Mouse (Mus musculus) limb, embryonic 13.5 days (tissue): ENCODE data around the gene Sf3b6. TPM values are rescaled to one million over a fixed set of nuclear protein-coding genes. Genes with fewer than 3 reads are reported as not detected.

Source experiments
- ATAC-seq: fragments of 200-750 bp; cut with Nextera tagmentation; 2 replicates; pipeline ENCODE4 v1.8.0; 2017; ENCODE audit warnings: low read depth, moderate number of reproducible peaks, moderate TSS enrichment; ENCODE audit not compliant: low FRiP score
- H3K27ac ChIP-seq: fragments of 300-500 bp; sonication (generic); 2 replicates; pipeline ENCODE4 v1.5.1; 2015; ENCODE audit warnings: inconsistent platforms, mild to moderate bottlenecking, moderate library complexity
- H3K27me3 ChIP-seq: fragments of 300-500 bp; sonication (generic); 2 replicates; pipeline ENCODE4 v1.6.1; 2015; ENCODE audit warnings: mild to moderate bottlenecking, inconsistent platforms
- H3K36me3 ChIP-seq: fragments of 300-500 bp; sonication (generic); 2 replicates; pipeline ENCODE4 v1.6.1; 2015; ENCODE audit warnings: inconsistent platforms, mild to moderate bottlenecking, moderate library complexity
- H3K4me1 ChIP-seq: fragments of 300-500 bp; sonication (generic); 2 replicates; pipeline ENCODE4 v1.6.1; 2015; ENCODE audit warnings: inconsistent platforms
- H3K4me2 ChIP-seq: fragments of 300-500 bp; sonication (generic); replicated peaks from 2 replicates; pipeline ENCODE4 v1.6.1; 2015; ENCODE audit warnings: inconsistent platforms, mild to moderate bottlenecking, moderate library complexity
- H3K4me3 ChIP-seq: fragments of 300-500 bp; sonication (generic); 2 replicates; pipeline ENCODE4 v1.5.1; 2015; ENCODE audit warnings: moderate library complexity, mild to moderate bottlenecking, inconsistent platforms
- H3K9ac ChIP-seq: fragments of 300-500 bp; sonication (generic); 2 replicates; pipeline ENCODE4 v1.6.1; 2015; ENCODE audit warnings: mild to moderate bottlenecking, inconsistent platforms
- H3K9me3 ChIP-seq: fragments of 300-500 bp; sonication (generic); 2 replicates; pipeline ENCODE4 v1.6.1; 2016; ENCODE audit warnings: inconsistent platforms
- WGBS: fragments of 180-500 bp; shearing (Covaris S2); methylation state at CpG from one replicate; pipeline ENCODE4 v1.1.7; 2015; 5-methylcytosine and 5-hydroxymethylcytosine counted together
- polyA plus RNA-seq: library from polyadenylated mRNA; unstranded; fragments of >200 nt; fragmentation: Nextera tagmentation; extraction: Ambion mirVana; gene quantifications from 2 replicates; pipeline ENCODE4 v1.2.1, GENCODE M21; 2015

Sf3b6 gene
- polyA plus RNA-seq, 1 experiment from 2014 or later, result 220 TPM

DNA sequence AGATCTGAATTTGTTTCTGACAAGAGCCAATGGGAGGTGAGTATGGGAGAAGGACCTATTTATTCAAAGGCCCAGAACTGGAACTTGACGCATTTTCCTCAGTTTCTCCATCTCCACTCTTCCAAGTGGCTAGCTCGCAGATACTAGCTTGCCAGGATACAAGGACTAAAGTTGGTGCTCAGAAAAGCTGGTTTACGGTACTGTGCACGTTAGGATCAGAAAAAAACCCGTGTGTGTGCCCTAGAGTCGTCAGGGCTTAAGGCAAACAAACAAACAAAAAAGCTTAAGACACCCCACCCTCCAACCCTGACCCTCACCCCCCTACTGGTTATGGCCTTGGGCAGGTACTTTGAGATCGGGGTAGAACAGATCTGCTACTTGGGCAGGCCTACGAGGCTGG, 25.1 kb downstream of the Sf3b6 start:
- Histone ChIP-seq H3K9ac (no peak overlapping the region), H3K9me3 (no peaks in the 10 kb centered on the region), H3K27me3 (no peaks in the 10 kb centered on the region; the same call in 1 of the 2 replicates), H3K27ac (no peak overlapping the region), H3K4me3 (no peak overlapping the region), H3K4me2 (0 out of 2 replicates have a peak overlapping the region, but pooled peaks have one; percentile 90), H3K4me1 (peaks cover 27% of the 10 kb centered on the region), H3K36me3 (0 out of 2 replicates have a peak, but pooled peaks cover 2% of the 10 kb centered on the region)
- 88% methylated on average over 8 of the region's 8 CpGs for WGBS
- ATAC-seq, result no peak

GRCm38 (mm10) chr12:4842890-4843597, 25.7 kb downstream of the Sf3b6 start, which contains the start of gene Wdcp:
Gene Wdcp (plus strand): TSS chr12:4843303.
- H3K4me3 ChIP-seq, result peak within 1 kb of the TSS; percentile 78
- no peaks in the 10 kb centered on the region for H3K36me3 ChIP-seq
- H3K27ac ChIP-seq, result peak within 1 kb of the TSS; percentile 76; the same call in 1 of the 2 replicates
- WGBS, result under 1% methylated on average over 30 of the region's 30 CpGs
- peak within 1 kb of the TSS; percentile 73 for H3K9ac ChIP-seq
- H3K27me3 ChIP-seq, result no peaks in the 10 kb centered on the region; the same call in 1 of the 2 replicates
- peak; percentile 91 for ATAC-seq
- no peaks in the 10 kb centered on the region for H3K9me3 ChIP-seq
- H3K4me2 ChIP-seq, result peak within 1 kb of the TSS; percentile 90
- H3K4me1 ChIP-seq, result peaks cover 27% of the 10 kb centered on the region

- ATAC-seq, result no peak
- WGBS, result 0% methylated on average over 12 of the region's 12 CpGs
- peak overlapping the region; percentile 76; the same call in 1 of the 2 replicates for H3K27ac ChIP-seq
These were observed 26.4 kb downstream of the Sf3b6 start for GRCm38 (mm10) chr12:4843741-4844140.

DNA sequence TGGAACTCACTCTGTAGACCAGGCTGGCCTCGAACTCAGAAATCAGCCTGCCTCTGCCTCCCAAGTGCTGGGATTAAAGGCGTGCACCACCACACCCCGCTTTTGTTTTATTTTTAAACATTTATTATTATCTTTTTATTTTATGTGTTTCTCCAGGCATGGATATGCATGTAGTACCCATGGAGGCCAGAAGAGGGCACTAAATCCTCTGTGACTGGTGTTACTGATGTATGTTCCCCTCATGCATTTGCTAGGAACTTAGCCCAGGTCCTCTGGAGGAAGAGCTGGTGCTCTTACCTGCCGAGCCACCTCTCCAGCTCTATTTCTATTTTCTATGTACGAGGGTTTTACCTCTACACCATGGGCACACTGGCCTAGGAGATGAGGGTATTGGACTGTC, 38.8 kb downstream of the Sf3b6 start:
- peaks cover 62% of the 10 kb centered on the region for H3K36me3 ChIP-seq
- no peaks in the 10 kb centered on the region for H3K27me3 ChIP-seq
- H3K9ac ChIP-seq, result no peak overlapping the region
- H3K9me3 ChIP-seq, result no peaks in the 10 kb centered on the region
- 96% methylated on average over 5 of the region's 5 CpGs for WGBS
- ATAC-seq, result no peak
- H3K4me3 ChIP-seq, result no peak overlapping the region
- no peak overlapping the region for H3K27ac ChIP-seq
- peaks cover 7% of the 10 kb centered on the region for H3K4me1 ChIP-seq
- H3K4me2 ChIP-seq, result no peak overlapping the region

More at GRCm38 (mm10) chr12:4843741-4844140, 26.4 kb downstream of the Sf3b6 start:
- Histone ChIP-seq H3K36me3 (no peaks in the 10 kb centered on the region), H3K9me3 (no peaks in the 10 kb centered on the region), H3K4me3 (peak overlapping the region; percentile 70), H3K9ac (peak overlapping the region; percentile 73), H3K27me3 (no peaks in the 10 kb centered on the region; the same call in 1 of the 2 replicates), H3K4me2 (peak overlapping the region; percentile 76), H3K4me1 (peaks cover 27% of the 10 kb centered on the region)

GRCm38 (mm10) chr12:4856834-4857233, 39.5 kb downstream of the Sf3b6 start:
- peaks cover 57% of the 10 kb centered on the region for H3K36me3 ChIP-seq
- 92% methylated on average over 2 of the region's 2 CpGs for WGBS
- no peak for ATAC-seq

DNA sequence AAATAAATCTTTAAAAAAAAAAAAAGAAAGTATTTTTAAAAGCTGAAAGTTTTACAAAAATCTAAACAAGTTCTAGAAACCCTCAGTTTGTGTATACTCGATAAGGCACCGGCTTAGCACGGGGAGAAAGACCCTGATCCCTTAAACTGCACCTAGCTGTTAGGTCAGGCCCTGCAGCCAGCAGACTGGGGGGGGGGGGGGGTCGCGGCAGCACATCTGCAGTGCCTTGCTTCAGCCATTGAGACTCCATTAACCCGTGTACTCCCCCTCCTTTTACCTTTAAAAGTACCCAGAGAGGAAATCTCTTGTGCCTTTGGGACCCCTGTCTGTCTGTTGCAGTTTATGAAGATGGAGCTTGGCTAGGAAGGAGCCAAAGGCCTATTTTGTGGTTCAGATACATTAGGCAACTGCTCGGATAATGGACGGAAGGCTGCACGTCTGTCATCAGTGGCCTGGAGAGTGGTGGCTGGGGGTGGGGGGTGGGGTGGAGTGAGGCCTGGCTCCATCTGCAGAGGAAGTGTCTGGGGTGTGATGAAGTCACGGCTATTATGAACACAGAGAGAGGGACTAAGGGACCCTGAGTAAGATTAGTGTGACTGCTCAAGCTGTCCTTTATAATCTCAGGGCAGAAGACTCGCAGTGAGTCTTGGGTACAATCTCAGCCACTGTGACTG, 42.0 kb downstream of the Sf3b6 start:
- Histone ChIP-seq H3K9me3 (no peaks in the 10 kb centered on the region), H3K27ac (no peak overlapping the region), H3K36me3 (peaks cover 42% of the 10 kb centered on the region), H3K4me1 (peaks cover 22% of the 10 kb centered on the region), H3K27me3 (no peaks in the 10 kb centered on the region), H3K9ac (no peak overlapping the region), H3K4me2 (no peak overlapping the region), H3K4me3 (no peak overlapping the region)
- 35% methylated on average over 11 of the region's 11 CpGs for WGBS
- no peak for ATAC-seq

More at GRCm38 (mm10) chr12:4856834-4857233, 39.5 kb downstream of the Sf3b6 start:
- Histone ChIP-seq H3K27me3 (no peaks in the 10 kb centered on the region), H3K9me3 (no peaks in the 10 kb centered on the region), H3K9ac (no peak overlapping the region), H3K4me1 (peaks cover 7% of the 10 kb centered on the region), H3K27ac (no peak overlapping the region), H3K4me2 (no peak overlapping the region), H3K4me3 (no peak overlapping the region)

DNA sequence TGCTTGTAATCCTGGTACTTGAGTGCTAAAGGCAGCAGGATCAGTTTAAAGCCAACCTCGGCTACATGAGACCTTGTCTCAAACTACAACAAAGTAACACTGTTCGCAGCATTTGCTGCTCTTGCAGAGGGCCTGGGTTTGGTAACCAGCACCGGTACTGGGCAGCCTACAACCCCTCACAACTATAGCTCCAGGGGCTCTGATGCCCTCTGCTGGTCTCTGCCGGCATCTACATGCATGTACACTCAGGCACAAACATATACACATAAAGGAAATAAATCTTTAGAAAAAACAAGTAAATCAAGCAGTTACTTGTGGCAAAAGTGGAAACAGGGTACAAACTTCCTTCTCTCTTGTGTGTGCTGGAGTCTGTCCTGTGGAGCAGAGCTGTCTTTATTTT, 45.3 kb downstream of the Sf3b6 start:
- no peak overlapping the region for H3K27ac ChIP-seq
- peaks cover 25% of the 10 kb centered on the region for H3K4me1 ChIP-seq
- no peak for ATAC-seq
- H3K4me2 ChIP-seq, result no peak overlapping the region
- no peak overlapping the region for H3K4me3 ChIP-seq
- H3K9me3 ChIP-seq, result no peaks in the 10 kb centered on the region
- no peak overlapping the region for H3K9ac ChIP-seq
- H3K27me3 ChIP-seq, result no peaks in the 10 kb centered on the region
- 85% methylated on average over 4 of the region's 4 CpGs for WGBS
- H3K36me3 ChIP-seq, result peaks cover 17% of the 10 kb centered on the region

GRCm38 (mm10) chr12:4863654-4864337, 46.5 kb downstream of the Sf3b6 start:
- 52% methylated on average over 4 of the region's 4 CpGs for WGBS
- Histone ChIP-seq H3K4me2 (no peak overlapping the region), H3K36me3 (peaks cover 10% of the 10 kb centered on the region; the same call in 1 of the 2 replicates), H3K4me1 (peaks cover 25% of the 10 kb centered on the region), H3K9ac (0 out of 2 replicates have a peak overlapping the region, but pooled peaks have one; percentile 39), H3K4me3 (no peak overlapping the region), H3K27ac (peak overlapping the region; percentile 58; the same call in 1 of the 2 replicates), H3K27me3 (no peaks in the 10 kb centered on the region), H3K9me3 (no peaks in the 10 kb centered on the region)
- peak; percentile 76 for ATAC-seq

DNA sequence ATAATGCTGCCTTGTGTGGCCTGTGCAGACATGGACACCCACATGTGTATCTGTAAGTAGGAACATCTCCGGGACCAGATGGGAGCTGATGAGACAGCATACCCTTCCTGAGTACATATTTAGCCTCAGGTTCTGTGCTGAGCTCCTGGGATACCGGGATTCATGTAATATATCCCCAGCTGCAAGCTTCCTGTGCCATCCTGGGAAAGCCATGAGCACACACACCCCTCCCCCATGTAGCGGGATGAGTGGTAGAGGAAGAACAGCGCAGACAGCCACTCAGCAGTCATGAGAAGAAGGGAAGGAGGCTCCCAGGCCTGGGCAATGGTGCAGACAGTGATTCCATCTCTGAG, 47.0 kb downstream of the Sf3b6 start:
- Histone ChIP-seq H3K4me1 (peaks cover 24% of the 10 kb centered on the region), H3K4me2 (no peak overlapping the region), H3K27ac (peak overlapping the region; percentile 58; the same call in 1 of the 2 replicates), H3K36me3 (peaks cover 10% of the 10 kb centered on the region; the same call in 1 of the 2 replicates), H3K4me3 (no peak overlapping the region), H3K9me3 (no peaks in the 10 kb centered on the region), H3K9ac (no peak overlapping the region), H3K27me3 (no peaks in the 10 kb centered on the region)
- no peak for ATAC-seq
- WGBS, result 74% methylated on average over 4 of the region's 4 CpGs

GRCm38 (mm10) chr12:4868924-4869323, 51.6 kb downstream of the Sf3b6 start:
- no peak for ATAC-seq
- no peaks in the 10 kb centered on the region for H3K36me3 ChIP-seq
- 75% methylated on average over 8 of the region's 8 CpGs for whole genome bisulfite sequencing

GRCm38 (mm10) chr12:4871260-4871659, 53.9 kb downstream of the Sf3b6 start:
- H3K4me2 ChIP-seq, result no peak overlapping the region
- H3K9ac ChIP-seq, result no peak overlapping the region
- H3K27ac ChIP-seq, result no peak overlapping the region
- WGBS, result 88% methylated on average over 5 of the region's 5 CpGs
- H3K4me1 ChIP-seq, result peaks cover 10% of the 10 kb centered on the region
- H3K4me3 ChIP-seq, result no peak overlapping the region
- no peaks in the 10 kb centered on the region for H3K9me3 ChIP-seq
- 0 out of 2 replicates have a peak, but pooled peaks cover 8% of the 10 kb centered on the region for H3K27me3 ChIP-seq
- no peak for ATAC-seq
- H3K36me3 ChIP-seq, result no peaks in the 10 kb centered on the region

More at GRCm38 (mm10) chr12:4868924-4869323, 51.6 kb downstream of the Sf3b6 start:
- Histone ChIP-seq H3K4me1 (peaks cover 11% of the 10 kb centered on the region), H3K9ac (no peak overlapping the region), H3K9me3 (no peaks in the 10 kb centered on the region), H3K27ac (no peak overlapping the region), H3K4me3 (no peak overlapping the region), H3K27me3 (0 out of 2 replicates have a peak, but pooled peaks cover 8% of the 10 kb centered on the region), H3K4me2 (no peak overlapping the region)
